Mouse (Mus musculus): ENCODE measurements around the gene Tcf15. TPM values are rescaled to one million over a fixed set of nuclear protein-coding genes. Genes with fewer than 3 reads are reported as not detected.

Tcf15 gene
- total RNA-seq (2015) (not detected in 2 replicates), total RNA-seq (2017) (0.12 TPM in 1 of 2 replicates, not detected in the other)

GRCm38 (mm10) chr2:152143279-152144157 is at the start of gene Tcf15:
TSS of gene Tcf15 (plus strand) at chr2:152143561.
- ATAC-seq (replicated peaks; ENCODE audit: poor library complexity): peak; percentile 69

DNA sequence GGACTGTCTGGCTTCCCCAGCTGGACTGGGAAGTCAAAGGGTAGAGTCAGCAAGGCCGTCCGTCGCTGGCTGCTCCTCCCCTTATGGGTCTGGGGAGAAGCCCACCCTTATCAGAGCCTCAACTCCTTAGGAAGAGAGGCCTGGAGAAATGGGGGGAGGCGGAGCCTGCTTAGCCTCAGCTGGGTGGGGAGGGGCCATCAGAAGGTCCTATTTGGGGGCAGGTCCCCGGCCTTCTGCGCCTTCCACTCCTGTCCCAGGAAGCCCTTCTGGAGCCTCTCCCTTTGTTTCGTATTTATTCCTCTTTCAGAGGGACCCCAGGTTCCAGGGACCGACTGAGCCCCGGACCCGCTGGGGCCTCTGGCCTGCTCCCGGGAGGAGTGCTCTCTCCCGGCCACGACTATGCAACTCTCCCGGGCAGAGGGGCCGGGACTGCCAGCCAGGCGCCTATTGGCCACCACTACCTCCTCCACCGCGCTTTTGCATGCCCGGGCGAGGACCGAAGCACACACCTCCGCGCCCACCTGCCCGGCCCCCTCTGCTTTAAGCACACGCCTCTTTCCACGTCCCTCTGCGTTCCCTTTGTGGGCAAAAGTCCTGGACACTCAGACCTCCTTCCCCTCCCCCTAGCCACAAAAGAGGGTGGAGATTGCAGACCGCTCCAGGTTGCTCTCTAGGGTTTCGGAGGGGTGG is 48.4 kb upstream of the Tcf15 start:
- no peak for ATAC-seq (replicated peaks; ENCODE audit: poor library complexity)

GRCm38 (mm10) chr2:152096922-152097321 is 46.4 kb upstream of the Tcf15 start:
- ATAC-seq (replicated peaks; ENCODE audit: poor library complexity): no peak

GRCm38 (mm10) chr2:152097916-152098315 is 45.4 kb upstream of the Tcf15 start:
- ATAC-seq (replicated peaks; ENCODE audit: poor library complexity): no peak

DNA sequence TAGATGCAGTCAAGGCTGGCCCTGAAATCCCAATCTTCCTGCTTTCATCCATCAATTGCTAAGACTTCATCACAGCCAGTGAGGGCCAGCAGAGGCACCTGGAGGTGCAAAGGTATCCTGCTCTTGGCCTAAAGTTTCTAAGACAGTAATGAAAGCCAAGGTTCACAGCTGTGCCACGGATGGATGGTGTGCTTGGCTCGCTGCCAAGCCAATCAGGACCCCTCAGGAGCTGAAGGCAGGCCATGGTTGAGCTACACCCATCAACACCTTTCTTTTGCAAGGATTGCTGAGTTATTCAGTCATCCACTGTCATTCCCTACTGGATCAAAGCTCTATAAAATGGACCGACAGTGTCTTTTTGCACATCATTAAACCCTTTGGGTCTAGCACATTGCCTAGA is 43.8 kb upstream of the Tcf15 start:
- no peak for ATAC-seq (replicated peaks; ENCODE audit: poor library complexity)

- no peak for ATAC-seq (replicated peaks; ENCODE audit: poor library complexity)
Measured at GRCm38 (mm10) chr2:152101761-152102160, 41.6 kb upstream of the Tcf15 start.

- ATAC-seq (replicated peaks; ENCODE audit: poor library complexity): no peak
Measured at GRCm38 (mm10) chr2:152102369-152102768, 41.0 kb upstream of the Tcf15 start.

- peak; percentile 29 for ATAC-seq (replicated peaks; ENCODE audit: poor library complexity)
Measured at GRCm38 (mm10) chr2:152104711-152105317, 38.5 kb upstream of the Tcf15 start.

DNA sequence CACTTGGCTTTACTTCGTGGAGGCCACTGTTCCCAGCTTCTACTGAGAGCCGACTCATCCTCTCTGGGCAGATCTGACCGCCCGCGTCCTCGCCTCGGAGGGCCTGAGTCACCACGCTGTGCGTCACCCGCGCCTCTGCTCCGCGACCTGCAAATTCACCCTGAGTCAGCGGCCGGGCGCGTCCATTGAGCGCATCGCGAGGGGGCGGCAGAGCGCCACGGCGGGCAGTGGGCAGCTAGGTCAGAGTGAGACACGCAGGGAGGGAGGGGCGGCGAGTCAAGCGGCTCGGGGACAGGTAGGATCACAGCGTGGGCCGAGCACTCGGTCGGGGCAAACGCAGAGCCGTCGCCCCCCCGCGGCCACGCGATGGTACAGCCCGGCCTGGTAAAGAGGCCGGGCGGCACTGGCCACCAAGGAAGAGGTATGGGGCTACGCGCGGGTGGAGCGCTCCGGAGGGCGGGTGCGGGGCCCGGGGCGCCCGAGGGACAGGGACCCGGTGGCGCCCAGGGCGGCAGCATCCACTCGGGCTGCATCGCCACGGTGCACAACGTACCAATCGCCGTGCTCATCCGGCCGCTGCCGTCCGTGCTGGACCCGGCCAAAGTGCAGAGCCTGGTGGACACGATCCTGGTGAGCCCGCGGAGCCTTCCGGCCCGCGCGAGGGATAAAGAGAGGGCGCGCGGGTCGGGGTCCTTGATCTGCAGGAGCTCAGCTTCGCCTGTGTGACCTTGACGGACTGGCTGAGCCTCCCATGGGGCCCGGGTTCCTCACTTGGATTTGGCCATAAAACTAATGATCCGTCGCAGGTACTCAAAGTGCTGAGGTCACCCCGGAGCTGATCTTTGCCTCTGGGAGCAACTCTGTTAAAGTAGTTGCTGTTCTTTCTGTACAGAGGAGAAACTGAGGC is 37.8 kb upstream of the Tcf15 start, which contains the start of gene Srxn1:
TSS of gene Srxn1 (plus strand) at position 199 of the 907 bp plus-strand sequence.
- ATAC-seq (replicated peaks; ENCODE audit: poor library complexity): peak; percentile 91

GRCm38 (mm10) chr2:152106225-152106595 is 37.2 kb upstream of the Tcf15 start:
- no peak for ATAC-seq (replicated peaks; ENCODE audit: poor library complexity)

DNA sequence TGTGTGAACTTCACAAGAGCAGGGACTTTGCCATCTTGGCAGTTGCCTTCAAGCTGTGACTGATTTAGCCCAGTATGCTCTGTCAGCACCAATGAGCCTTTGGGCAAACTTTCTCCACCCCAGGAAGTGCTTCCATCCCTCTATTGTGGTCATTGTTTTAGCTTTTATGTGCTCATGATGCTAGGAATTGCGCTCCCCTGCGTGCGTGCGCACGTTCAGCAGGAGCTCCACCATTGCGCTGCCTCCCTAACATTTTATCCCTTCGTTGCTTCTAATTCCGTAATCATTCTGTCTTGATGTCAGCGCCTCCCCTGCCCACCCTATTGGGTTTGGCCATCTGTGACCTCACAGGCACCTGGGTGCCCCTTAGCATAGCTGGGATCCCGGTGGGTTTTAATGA is 36.8 kb upstream of the Tcf15 start:
- no peak for ATAC-seq (replicated peaks; ENCODE audit: poor library complexity)

DNA sequence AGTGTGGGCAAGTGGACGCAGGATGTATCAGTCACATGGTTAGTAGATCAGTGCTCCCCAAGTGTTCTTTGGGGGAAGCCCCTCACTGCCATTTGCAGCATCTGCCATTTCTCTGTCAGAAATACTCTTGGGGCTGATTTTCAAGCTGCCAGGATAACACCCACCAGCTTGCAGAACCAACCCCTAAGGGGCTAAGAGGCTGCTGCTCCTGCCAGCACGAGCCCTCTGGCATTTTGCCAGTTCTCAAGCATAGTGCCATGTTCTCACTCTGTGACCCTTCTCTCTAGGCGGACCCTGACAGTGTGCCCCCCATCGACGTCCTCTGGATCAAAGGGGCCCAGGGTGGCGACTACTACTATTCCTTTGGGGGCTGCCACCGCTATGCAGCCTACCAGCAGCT is 34.7 kb upstream of the Tcf15 start:
- no peak for ATAC-seq (replicated peaks; ENCODE audit: poor library complexity)

DNA sequence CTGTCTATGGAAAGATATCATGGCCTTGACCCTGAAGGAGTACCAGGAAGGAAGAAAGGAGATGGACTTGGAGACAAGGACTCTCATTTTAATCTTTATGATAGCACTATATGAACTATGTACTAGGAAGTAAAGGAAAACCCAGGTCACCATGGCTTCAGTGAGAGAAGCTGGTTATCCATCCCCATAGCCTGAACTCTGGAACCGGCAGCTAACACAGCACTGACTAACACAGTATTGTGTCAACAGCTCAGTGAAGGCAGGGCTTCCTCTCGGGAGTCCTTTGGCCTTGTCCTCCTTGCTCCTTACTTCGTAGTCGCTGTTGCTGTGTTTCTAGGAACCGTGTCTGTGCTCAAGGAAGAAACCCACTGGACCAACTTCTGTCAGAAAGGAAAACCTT is 34.0 kb upstream of the Tcf15 start:
- no peak for ATAC-seq (replicated peaks; ENCODE audit: poor library complexity)

- no peak for ATAC-seq (replicated peaks; ENCODE audit: poor library complexity)
Measured at GRCm38 (mm10) chr2:152111311-152111710, 32.0 kb upstream of the Tcf15 start.

GRCm38 (mm10) chr2:152111920-152112319 is 31.4 kb upstream of the Tcf15 start:
- ATAC-seq (replicated peaks; ENCODE audit: poor library complexity): peak; percentile 91

DNA sequence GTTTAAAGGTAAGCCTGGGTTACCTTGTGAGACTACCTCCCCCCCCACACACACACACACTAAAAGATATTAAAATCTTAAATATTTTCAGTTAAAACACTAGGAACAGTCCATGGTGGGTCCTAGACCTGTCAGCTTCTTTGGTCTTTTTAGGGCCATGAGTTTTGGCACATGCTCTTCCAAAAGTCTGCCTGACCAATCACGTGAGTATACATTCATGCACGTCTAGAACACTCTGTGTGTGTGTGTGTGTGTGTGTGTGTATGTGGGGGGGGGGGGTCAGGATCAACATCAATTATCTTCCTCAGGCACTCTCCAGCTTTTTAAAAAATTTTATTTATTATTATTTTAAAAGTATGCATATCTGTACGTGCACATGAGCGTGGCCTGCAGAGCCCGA is 30.9 kb upstream of the Tcf15 start:
- ATAC-seq (replicated peaks; ENCODE audit: poor library complexity): no peak

DNA sequence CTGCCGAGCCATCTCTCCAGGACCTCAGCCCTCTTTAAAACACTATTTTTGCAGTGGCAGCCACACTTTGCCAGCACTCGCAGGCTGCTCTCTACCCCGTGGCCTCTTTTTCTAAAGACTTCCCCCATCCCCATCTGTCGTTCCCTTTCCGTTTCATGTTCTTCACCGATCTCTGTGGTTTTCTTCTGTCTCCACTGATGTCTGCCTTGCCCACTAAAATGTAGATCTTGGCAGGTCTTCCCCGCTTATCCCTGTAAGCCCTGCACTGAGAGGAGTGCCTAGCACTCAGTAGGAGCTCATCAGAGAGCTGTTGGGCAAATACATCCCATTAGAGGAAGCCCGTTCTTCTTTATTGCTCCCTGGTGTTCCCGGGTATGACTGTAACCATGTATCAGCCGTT is 30.4 kb upstream of the Tcf15 start:
- ATAC-seq (replicated peaks; ENCODE audit: poor library complexity): peak; percentile 23

GRCm38 (mm10) chr2:152114057-152114975 is 29.0 kb upstream of the Tcf15 start:
- no peak for ATAC-seq (replicated peaks; ENCODE audit: poor library complexity)

- ATAC-seq (replicated peaks; ENCODE audit: poor library complexity): peak; percentile 30
Measured at GRCm38 (mm10) chr2:152117694-152118093, 25.7 kb upstream of the Tcf15 start.

All from megakaryocyte progenitor cell, adult 5-6 weeks (primary cell).